Mouse (Mus musculus) layer of hippocampus, adult 18-20 months (tissue): ENCODE data around the gene Nxnl2. TPM values are rescaled to one million over a fixed set of nuclear protein-coding genes. Genes with fewer than 3 reads are reported as not detected.

ENCODE experiments used
- DNase-seq, 2 experiments: peaks; one replicate each; pipeline ENCODE4 v3.0.0; 2022; ENCODE audit warnings: low spot score in 2 of 2
- long read RNA-seq: library from polyadenylated mRNA; stranded (forward); transcript quantifications from one replicate; pipeline ENCODE4 v2.0.0, GENCODE M21; 2021
- total RNA-seq, 2 experiments: library from RNA; stranded (reverse); gene quantifications; 2 replicates each; pipeline ENCODE4 v1.2.3; 2021

The Nxnl2 gene
- total RNA-seq: under 1 TPM; 0.30 to 0.42 TPM
- long read RNA-seq, partial matches to known transcripts: 0 of 1 reads
- long read RNA-seq, other reads (novel, unspliced or antisense): 0 of 1 reads

- no peak for DNase-seq
Observed at GRCm38 (mm10) chr13:51170691-51171680, at the start of gene Nxnl2. Gene Nxnl2 (plus strand): TSS chr13:51171022.

DNA sequence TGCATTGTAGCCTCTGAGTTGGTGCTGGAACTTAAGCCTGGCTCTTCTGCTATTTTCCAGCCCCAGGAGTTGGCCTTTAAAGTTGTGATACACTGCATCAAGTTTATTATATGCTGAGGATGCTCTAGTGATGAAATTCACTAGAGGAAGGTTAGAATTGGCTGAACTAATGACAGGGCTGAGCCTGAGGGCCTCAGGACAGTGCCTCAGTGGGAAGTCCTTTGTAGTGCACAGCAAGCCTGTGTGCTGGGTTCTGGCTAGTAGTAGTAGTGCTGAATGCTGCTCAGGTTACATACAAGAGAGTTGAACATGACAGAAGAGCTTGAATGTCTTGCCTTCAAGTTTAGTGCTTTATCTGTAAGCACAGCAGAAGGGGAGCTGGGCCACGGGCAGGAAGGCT, 48.9 kb upstream of the Nxnl2 start:
- DNase-seq: no peak

GRCm38 (mm10) chr13:51122771-51123170, 48.1 kb upstream of the Nxnl2 start:
- no peak for DNase-seq

GRCm38 (mm10) chr13:51125357-51125756, 45.5 kb upstream of the Nxnl2 start:
- no peak for DNase-seq

GRCm38 (mm10) chr13:51127906-51128305, 42.9 kb upstream of the Nxnl2 start:
- DNase-seq: no peak

DNA sequence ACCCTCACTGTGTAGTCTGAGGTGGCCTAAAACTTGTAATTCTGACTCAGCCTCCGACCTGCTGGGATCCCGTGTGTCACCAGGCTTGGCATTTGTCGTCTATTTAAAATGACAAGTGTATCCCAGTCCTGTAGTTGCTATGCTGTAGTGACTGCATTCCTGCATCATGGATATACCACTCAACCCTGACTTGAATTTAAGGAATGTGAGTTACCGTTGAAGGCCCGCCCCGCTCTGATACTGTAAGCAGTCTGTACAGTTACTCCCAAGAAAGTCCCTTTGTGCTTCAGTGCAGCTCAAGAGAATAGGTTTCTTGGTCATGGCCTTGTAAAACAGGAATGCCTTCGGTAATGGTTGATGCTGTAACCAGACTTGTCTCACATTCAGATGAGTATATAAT, 42.4 kb upstream of the Nxnl2 start:
- no peak for DNase-seq

DNA sequence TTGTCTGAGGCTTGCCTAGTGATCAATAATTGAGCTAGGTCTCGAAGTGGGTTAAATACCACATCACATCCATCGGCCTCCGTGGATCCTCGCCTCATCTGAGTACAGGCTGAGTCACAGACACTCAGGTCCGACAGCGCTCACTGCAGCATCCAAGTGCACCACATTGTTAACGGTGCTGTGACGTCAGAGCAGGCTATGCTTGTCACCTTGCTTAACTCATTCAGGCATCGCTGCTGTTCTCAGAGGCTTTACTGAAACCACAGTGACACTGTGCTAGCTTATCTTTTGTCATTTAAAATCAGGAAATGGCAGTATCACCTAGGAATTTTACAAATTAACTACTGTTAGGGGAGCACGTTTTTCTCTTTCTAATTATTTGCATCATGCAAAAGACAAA, 39.6 kb upstream of the Nxnl2 start:
- no peak for DNase-seq

DNA sequence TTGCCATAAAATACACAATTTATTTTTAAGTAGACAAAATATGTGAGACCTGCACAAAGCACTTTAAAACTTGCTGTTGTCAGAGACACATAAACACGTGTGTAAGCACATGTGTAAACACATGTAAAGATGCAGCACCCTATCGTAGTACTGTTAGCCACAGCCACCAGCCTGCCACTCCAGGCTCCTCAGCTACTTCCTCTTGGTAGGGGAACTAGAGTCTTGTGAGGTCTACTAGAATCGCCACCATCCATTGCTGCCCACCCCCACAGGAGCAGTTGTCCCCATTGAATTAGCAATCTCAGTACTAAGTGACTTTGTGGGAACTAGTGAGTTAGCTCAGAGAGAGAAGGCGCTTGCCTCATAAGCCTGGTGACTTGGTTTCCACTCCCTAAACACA, 34.5 kb upstream of the Nxnl2 start:
- no peak for DNase-seq

GRCm38 (mm10) chr13:51136996-51137701, 33.7 kb upstream of the Nxnl2 start:
- no peak for DNase-seq

DNA sequence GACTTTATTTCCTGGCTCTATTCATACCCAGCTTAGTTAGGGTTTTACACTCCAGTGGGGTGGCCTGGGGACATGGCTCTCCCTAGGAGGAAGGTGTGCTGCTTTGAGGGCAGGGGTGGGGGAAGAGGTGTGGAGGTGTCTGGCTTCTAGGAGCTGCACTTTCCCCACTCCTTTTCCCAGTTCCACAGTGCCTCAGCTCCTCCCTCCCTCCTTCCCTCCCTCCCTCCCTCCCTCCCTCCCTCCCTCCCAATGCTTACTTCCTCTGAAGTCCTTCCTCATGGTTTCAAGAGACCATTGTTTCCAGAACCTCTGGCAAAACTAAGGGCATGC, 33.2 kb upstream of the Nxnl2 start:
- DNase-seq: no peak

- no peak for DNase-seq
Observed at GRCm38 (mm10) chr13:51147106-51147505, 23.7 kb upstream of the Nxnl2 start.

- no peak for DNase-seq
Observed at GRCm38 (mm10) chr13:51152966-51153669, 17.7 kb upstream of the Nxnl2 start.

DNA sequence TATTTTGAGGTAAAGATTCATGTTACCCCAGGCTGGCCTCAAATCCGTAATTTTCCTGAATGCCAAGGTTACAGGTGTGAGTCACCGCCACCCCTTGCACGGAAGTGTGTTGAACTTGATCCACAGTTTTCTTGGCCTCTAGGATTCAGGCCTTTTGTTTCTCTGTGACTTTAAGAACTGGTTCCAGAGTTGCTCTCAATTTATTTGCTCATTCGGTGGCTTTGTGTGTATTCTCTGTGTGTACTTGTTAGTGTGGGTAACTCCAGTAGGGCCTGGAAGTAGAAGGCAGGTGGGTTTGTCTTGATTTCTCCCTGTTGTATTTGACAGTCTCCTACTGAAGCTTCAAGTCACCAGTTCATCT, 17.2 kb upstream of the Nxnl2 start:
- no peak for DNase-seq

DNA sequence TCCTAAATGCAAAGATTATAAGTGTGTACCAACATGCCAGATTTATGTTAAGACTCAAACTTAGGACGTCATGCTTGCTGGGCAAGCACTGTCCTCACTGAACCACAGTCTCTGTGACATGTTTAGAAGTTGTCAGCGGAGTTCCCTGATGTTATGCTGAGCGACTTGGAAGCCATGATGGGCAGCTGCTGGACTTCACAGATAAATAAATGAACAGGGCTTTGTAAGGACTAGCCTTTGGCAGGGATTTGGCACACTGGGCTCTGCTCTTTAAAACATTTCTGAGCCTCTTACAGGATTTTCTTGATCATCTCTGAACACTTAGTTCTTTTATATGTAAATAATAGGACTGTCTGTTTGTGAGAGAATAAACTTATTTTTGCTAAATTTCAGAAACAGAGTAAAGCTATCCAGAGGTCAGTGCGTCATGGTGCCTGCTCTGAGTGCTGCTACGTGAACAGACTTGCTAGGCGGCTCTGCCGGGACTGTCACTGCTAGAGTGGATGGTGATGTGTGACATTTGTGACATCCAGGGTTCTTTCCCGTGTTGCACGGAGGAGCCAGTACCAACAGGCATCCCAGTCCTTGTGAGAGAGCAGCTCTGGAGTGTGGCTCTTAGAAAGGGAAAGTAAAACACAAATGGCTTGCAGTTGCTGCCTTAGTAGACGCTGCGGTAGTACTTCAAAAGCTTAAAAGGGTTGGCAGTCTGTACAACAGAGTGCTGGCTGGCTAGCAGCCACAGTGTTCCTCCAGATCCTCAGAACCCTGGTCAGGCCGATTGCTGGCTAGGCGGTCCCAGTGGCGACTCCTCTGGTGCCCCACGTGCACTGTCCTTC, 15.4 kb upstream of the Nxnl2 start:
- no peak for DNase-seq

DNA sequence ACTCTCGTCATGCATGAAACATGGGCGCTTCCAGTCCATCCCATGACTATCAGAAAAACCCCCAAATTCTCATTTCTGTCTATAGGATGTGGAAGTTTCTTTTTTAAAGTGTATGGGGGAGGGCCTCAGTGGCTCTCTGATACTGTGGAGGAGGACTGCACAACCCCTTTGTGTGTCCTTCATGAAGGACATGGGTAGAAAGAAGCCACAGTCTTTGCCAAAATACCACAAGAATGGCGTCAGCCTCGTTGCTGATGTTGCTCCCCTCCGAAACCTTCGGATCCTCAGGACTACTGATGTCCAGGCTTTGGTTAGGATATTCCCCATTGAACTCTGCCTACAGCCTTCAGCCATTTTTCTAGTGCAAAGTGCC, 14.8 kb upstream of the Nxnl2 start:
- DNase-seq: no peak

DNA sequence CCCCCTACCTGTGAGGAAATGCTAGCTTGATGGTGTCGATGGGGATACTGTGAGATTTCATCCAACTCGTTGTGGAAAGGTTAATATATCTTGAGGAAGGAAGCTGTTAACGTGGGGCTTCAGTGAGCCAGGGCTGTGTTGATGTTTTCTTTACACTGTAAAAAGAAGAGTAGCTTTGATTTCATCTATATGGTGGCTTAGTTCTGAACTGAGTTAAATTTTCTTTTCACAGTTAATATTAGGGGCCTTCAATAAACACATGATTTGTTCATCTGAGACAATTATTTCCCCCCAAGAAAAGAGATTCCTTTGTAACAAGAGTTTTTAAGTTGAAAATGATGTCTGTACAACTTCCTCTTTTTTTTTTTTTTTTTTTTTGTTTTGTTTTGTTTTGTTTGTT, 13.5 kb upstream of the Nxnl2 start:
- DNase-seq: no peak

GRCm38 (mm10) chr13:51161672-51162071, 9.2 kb upstream of the Nxnl2 start:
- no peak for DNase-seq

DNA sequence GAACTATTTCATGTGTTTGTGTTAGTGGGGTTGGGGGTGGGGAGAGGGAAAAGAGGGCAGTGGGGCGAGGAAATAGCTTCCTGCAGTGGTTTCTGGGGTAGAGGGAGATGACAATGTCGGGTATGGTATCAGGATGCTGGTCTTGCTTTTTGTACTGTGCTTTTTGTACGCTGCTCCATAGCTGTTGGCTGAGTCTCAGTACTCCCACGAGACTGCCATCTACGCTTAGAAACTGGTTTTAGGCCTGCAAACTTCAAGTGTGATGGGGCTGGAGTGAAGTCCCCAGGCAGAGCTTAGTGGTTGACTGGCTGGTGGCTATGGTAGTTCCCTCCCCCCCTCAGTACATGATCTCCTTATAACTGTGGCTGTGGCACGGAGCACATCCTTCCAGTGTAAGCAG, 8.6 kb upstream of the Nxnl2 start:
- DNase-seq: peak in 1 of 2 experiments; percentile 39

GRCm38 (mm10) chr13:51166711-51167110, 4.1 kb upstream of the Nxnl2 start:
- no peak for DNase-seq

GRCm38 (mm10) chr13:51170215-51170614, 607 bp upstream of the Nxnl2 start:
- DNase-seq: no peak

GRCm38 (mm10) chr13:51172601-51173000, 1.8 kb downstream of the Nxnl2 start:
- no peak for DNase-seq
